Mouse (Mus musculus) induced T-regulatory cell, adult 2 months (primary cell): ENCODE measurements around the gene E030018B13Rik.
A peak's percentile ranks its signal among the peaks of the same experiment; 100 is the strongest.

ENCODE experiments used
- DNase-seq: peaks from one replicate; pipeline ENCODE4 v3.0.0-alpha.2; 2012; ENCODE audit warnings: low read depth

E030018B13Rik gene

GRCm38 (mm10) chr7:63938066-63938913 lies 21.6 kb downstream of the E030018B13Rik start:
- no peak for DNase-seq

GRCm38 (mm10) chr7:63938914-63939396 lies 22.3 kb downstream of the E030018B13Rik start, which contains the start of gene Klf13:
Klf13 (minus strand) TSS chr7:63938915.
- peak; percentile 99 for DNase-seq

GRCm38 (mm10) chr7:63939397-63939951 lies 22.8 kb downstream of the E030018B13Rik start:
- peak; percentile 88 for DNase-seq

GRCm38 (mm10) chr7:63940321-63940720 lies 23.7 kb downstream of the E030018B13Rik start:
- DNase-seq = peak; percentile 58

- DNase-seq = peak; percentile 47
Observed at GRCm38 (mm10) chr7:63941050-63941449, 24.4 kb downstream of the E030018B13Rik start.

GRCm38 (mm10) chr7:63941501-63941900 lies 24.8 kb downstream of the E030018B13Rik start:
- no peak for DNase-seq

GRCm38 (mm10) chr7:63943946-63944345 lies 27.3 kb downstream of the E030018B13Rik start:
- DNase-seq = peak; percentile 58

GRCm38 (mm10) chr7:63947514-63948487 lies 31.1 kb downstream of the E030018B13Rik start:
- no peak for DNase-seq

- DNase-seq = no peak
Observed at GRCm38 (mm10) chr7:63949176-63949575, 32.5 kb downstream of the E030018B13Rik start.

GRCm38 (mm10) chr7:63950931-63951607 lies 34.4 kb downstream of the E030018B13Rik start:
- no peak for DNase-seq

GRCm38 (mm10) chr7:63952077-63952898 lies 35.6 kb downstream of the E030018B13Rik start:
- no peak for DNase-seq

- no peak for DNase-seq
Observed at GRCm38 (mm10) chr7:63955440-63955839, 38.8 kb downstream of the E030018B13Rik start.

GRCm38 (mm10) chr7:63956138-63956823 lies 39.6 kb downstream of the E030018B13Rik start:
- no peak for DNase-seq

- DNase-seq = no peak
Observed at GRCm38 (mm10) chr7:63956981-63957713, 40.5 kb downstream of the E030018B13Rik start.

GRCm38 (mm10) chr7:63957872-63958640 lies 41.4 kb downstream of the E030018B13Rik start:
- DNase-seq = no peak

GRCm38 (mm10) chr7:63963632-63964031 lies 47.0 kb downstream of the E030018B13Rik start:
- DNase-seq = no peak

GRCm38 (mm10) chr7:63964121-63964520 lies 47.5 kb downstream of the E030018B13Rik start:
- DNase-seq = no peak

- no peak for DNase-seq
Observed at GRCm38 (mm10) chr7:63965135-63965534, 48.5 kb downstream of the E030018B13Rik start.
